In the genomic region with DNA sequence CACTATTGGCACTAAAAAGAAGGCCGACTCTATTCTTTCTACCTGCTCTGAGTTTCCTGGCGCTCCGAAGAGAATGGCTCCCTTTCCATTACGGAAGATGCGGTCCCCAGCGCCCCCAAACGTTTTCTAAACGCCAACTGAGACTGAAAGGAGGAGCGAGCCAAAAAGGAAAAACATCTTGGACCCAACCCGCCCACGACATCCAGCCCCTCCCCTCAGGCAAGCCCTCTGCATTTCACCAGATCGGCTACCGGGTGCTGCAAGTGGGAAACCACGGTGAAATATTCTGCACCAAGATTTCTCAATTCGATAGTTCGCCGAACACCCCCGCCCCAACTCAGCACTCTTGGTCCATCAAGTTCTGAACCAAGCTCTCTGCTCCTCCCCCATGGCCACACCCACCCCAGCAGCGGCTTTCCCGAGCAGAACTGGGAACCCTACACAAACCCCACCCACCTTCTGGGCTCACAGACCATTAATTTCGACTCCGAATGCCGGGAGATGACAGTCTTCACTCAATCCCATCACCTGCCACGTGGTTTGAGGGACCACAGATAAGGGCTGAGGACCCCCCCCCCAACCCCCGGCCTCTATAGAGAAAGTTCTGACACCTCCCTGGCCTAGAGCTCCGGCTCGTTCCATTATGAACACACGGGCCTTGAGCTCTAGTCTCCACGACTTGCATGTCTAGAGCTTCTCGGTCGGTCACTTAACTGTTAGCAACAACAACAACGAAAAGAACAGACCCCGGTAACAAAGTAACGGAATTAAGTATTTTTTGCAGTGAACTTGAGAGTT, we compare ENCODE assay signal across 8 mouse cellular contexts. TPM values are rescaled to one million over a fixed set of nuclear protein-coding genes. Genes with fewer than 3 reads are reported as not detected.
DNase-seq lines count a peak whose midpoint lies in the region; ATAC-seq and TF ChIP-seq lines count a peak whose summit lies in the region.

No protein-coding gene starts in this region.

- TF ChIP-seq CTCF in kidney, adult 2 months (conservative IDR thresholded peaks at IDR 0.05; ENCODE audit: insufficient read depth, insufficient read length, low read depth, low read length): peak; percentile 61
- TF ChIP-seq CTCF in liver, adult 2 months (IDR thresholded peaks at IDR 0.05; ENCODE audit: low read depth, low read length): peak; percentile 40

- under 1% methylated on average over 34 of the region's 34 CpGs for WGBS in embryonic facial prominence, embryonic 13.5 days
- under 1% methylated on average over 34 of the region's 34 CpGs for WGBS in kidney, adult 2 months
- WGBS in liver, adult 2 months: under 1% methylated on average over 34 of the region's 34 CpGs

- H3K27ac ChIP-seq in embryonic facial prominence, embryonic 13.5 days: peak overlapping the region; percentile 92
- H3K27ac ChIP-seq in kidney, adult 2 months (ENCODE audit: insufficient read depth, low read depth, low read length): peak overlapping the region; percentile 99
- H3K27ac ChIP-seq in liver, adult 2 months (replicated peaks; ENCODE audit: insufficient read depth, low read depth, low read length): peak overlapping the region; percentile 94

- H3K9me3 ChIP-seq in embryonic facial prominence, embryonic 13.5 days: no peaks in the 10 kb centered on the region

- H3K27me3 ChIP-seq in embryonic facial prominence, embryonic 13.5 days: no peaks in the 10 kb centered on the region
- H3K27me3 ChIP-seq in kidney, adult 2 months (replicated peaks; ENCODE audit: control insufficient read depth, insufficient read depth, low read length): no peaks in the 10 kb centered on the region
- H3K27me3 ChIP-seq in liver, adult 2 months (ENCODE audit: control insufficient read depth, insufficient read depth, low read length): no peaks in the 10 kb centered on the region

- DNase-seq in 3134 (ENCODE audit: extremely low read depth, insufficient read length, low spot score): peak; percentile 76
- peak; percentile 90 for DNase-seq in adrenal gland, postnatal 14 days
- DNase-seq in heart, adult 18-20 months: peak; percentile 93 to 94
- DNase-seq in kidney, adult 2 months: peak; percentile 93
- peak; percentile 81 for DNase-seq in liver, adult 2 months (ENCODE audit: extremely low read depth, low read depth, low spot score)
- DNase-seq in spleen, postnatal 4 days (ENCODE audit: low spot score in 2 of 2): peak; percentile 85 to 89

- peak overlapping the region; percentile 76 for H3K4me3 ChIP-seq in embryonic facial prominence, embryonic 13.5 days
- peak overlapping the region; percentile 82 for H3K4me3 ChIP-seq in kidney, adult 2 months (ENCODE audit: insufficient read depth, low read depth, low read length)
- H3K4me3 ChIP-seq in liver, adult 2 months (ENCODE audit: insufficient read depth, low read depth, low read length): peak overlapping the region; percentile 92

- peaks cover 20% of the 10 kb centered on the region for H3K4me1 ChIP-seq in embryonic facial prominence, embryonic 13.5 days
- H3K4me1 ChIP-seq in kidney, adult 2 months (ENCODE audit: control insufficient read depth, insufficient read depth, low read length): peaks cover 33% of the 10 kb centered on the region; the same call in 1 of the 2 replicates
- peaks cover 22% of the 10 kb centered on the region for H3K4me1 ChIP-seq in liver, adult 2 months (ENCODE audit: control insufficient read depth, insufficient read depth, low read length)

- no peak for ATAC-seq in embryonic facial prominence, embryonic 13.5 days (ENCODE audit: insufficient number of reproducible peaks, insufficient read depth, low FRiP score, low TSS enrichment, low read depth)
- peak; percentile 34 for ATAC-seq in monocyte, adult 5-6 weeks (replicated peaks; ENCODE audit: insufficient number of reproducible peaks, low FRiP score, low TSS enrichment, poor library complexity, severe bottlenecking)

- H3K79me2 ChIP-seq in liver, adult 2 months (ENCODE audit: control insufficient read depth, insufficient read depth, low read length): peaks cover 43% of the 10 kb centered on the region

- no peak for TF ChIP-seq POLR2A in kidney, adult 2 months (IDR thresholded peaks at IDR 0.05; ENCODE audit: low read depth, low read length)
- TF ChIP-seq POLR2A in liver, adult 2 months (IDR thresholded peaks at IDR 0.05; ENCODE audit: extremely low read depth, insufficient read depth, low read length): 0 out of 2 replicates have a peak, but pooled peaks have one; percentile 13

- H3K36me3 ChIP-seq in embryonic facial prominence, embryonic 13.5 days: no peaks in the 10 kb centered on the region
- no peaks in the 10 kb centered on the region for H3K36me3 ChIP-seq in kidney, adult 2 months (ENCODE audit: control insufficient read depth, insufficient read depth, low read length)
- H3K36me3 ChIP-seq in liver, adult 2 months (ENCODE audit: control insufficient read depth, insufficient read depth, low read length): no peaks in the 10 kb centered on the region

- peak overlapping the region; percentile 84 for H3K9ac ChIP-seq in embryonic facial prominence, embryonic 13.5 days
- peak overlapping the region; percentile 97 for H3K9ac ChIP-seq in liver, adult 2 months (ENCODE audit: low read depth, low read length)

- H3K4me2 ChIP-seq in embryonic facial prominence, embryonic 13.5 days: peak overlapping the region; percentile 84

RNA-seq across cellular contexts. Expression of a gene that starts 2.3 kb away (rescaled TPM):
- 85.8 and 102 TPM in 2 replicates for total RNA-seq in adrenal gland, postnatal 14 days (2021)
- 22.7 and 23.0 TPM in 2 replicates for polyA plus RNA-seq in embryonic facial prominence, embryonic 13.5 days (2015; fragmentation: Nextera tagmentation; extraction: Ambion mirVana)
- total RNA-seq in heart, adult 18-20 months (2021): 10 to 100 TPM; 42.9 to 59.3 TPM
- polyA plus RNA-seq in kidney, adult 2 months (2012; rRNA removed): 30.6 and 31.2 TPM in 2 replicates
- 26.2 and 26.4 TPM in 2 replicates for total RNA-seq in liver, adult 2 months (2014; rRNA removed)
- 14.1 and 19.8 TPM in 2 replicates for polyA plus RNA-seq in liver, adult 2 months (2012; rRNA removed)
- 106 to 183 TPM (median 115 TPM) in 3 replicates for total RNA-seq in monocyte, adult 5-6 weeks (2017)

RNA-seq across cellular contexts. Expression of a gene that starts 19.7 kb away (rescaled TPM):
- not detected in 2 replicates for total RNA-seq in adrenal gland, postnatal 14 days (2021)
- polyA plus RNA-seq in embryonic facial prominence, embryonic 13.5 days (2015; fragmentation: Nextera tagmentation; extraction: Ambion mirVana): not detected in 2 replicates
- total RNA-seq in heart, adult 18-20 months (2021): not detected
- polyA plus RNA-seq in kidney, adult 2 months (2012; rRNA removed): not detected in 2 replicates
- 0.09 TPM in 1 of 2 replicates, not detected in the other for total RNA-seq in liver, adult 2 months (2014; rRNA removed)
- not detected in 2 replicates for polyA plus RNA-seq in liver, adult 2 months (2012; rRNA removed)
- total RNA-seq in monocyte, adult 5-6 weeks (2017): 0.58 TPM in 1 of 3 replicates, not detected in the others
